Mouse (Mus musculus): ENCODE data around the gene Txndc11. TPM values are rescaled to one million over a fixed set of nuclear protein-coding genes. Genes with fewer than 3 reads are reported as not detected.
"Not testable (repeated sequence)": the region's sequence is repeated elsewhere in the genome, so short reads cannot be mapped to it uniquely, and the experiment has no call there.

Txndc11 gene
- polyA plus RNA-seq (2016; fragmentation: Nextera tagmentation; extraction: Ambion mirVana) = 32.8 and 40.8 TPM in 2 replicates

DNA sequence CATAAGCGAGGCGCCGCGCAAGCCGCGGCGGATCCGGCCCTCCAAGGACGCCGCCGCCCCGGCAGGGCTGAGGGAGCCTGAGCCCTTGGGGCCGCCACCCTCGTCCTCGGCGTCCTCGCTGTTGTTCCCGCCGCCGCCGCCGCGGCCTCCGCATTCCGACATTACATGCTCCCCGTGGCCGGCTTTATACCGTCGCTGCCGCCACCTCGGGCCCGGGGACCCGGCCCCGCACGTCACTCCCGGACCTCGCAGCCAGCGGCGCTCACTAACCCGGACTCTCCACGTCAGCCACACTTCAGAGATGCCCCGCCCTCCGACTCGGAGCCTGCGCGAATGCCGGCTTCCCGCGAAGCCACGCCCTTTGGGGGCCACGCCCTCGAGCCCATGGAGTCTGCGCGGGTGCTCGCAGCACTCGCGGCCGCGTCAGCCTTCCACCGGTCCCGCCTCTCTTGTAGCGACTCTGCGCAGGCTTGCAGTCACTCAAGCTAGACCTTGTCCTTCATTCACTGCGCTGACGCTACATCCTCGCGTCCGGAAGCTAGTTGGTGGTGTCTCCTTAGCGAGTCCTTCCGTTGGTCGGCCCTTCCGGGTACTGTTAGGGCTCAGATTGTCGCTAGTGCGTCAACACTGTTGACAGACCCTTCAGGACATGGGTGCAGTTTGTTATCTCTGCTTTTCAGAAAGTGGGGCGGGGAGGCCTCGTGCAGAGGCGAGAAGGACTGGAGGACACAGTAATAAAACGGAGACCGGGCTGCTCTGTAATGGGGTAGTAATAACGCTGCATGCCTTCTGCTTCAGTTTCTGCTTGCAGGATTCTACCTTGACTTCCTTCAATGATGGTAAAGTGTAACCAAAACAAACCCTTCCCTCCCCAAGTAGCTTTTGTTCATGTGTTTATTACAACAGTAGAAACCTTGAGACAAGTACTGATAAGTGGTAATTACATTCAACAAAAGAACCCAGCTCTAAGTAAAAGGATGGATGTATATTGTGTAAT, at the start of gene Txndc11:
Gene Txndc11, minus strand, starts transcription at position 303 of the 997 bp plus-strand sequence.
- WGBS = under 1% methylated on average over 79 of the region's 80 CpGs
- DNase-seq (ENCODE audit: low spot score) = peak; percentile 100
- peaks cover 30% of the 10 kb centered on the region for H3K36me3 ChIP-seq
- H3K4me3 ChIP-seq = peak within 1 kb of the TSS; percentile 95
- no peaks in the 10 kb centered on the region for H3K9me3 ChIP-seq
- H3K27ac ChIP-seq = peak within 1 kb of the TSS; percentile 99
- H3K27me3 ChIP-seq (ENCODE audit: insufficient read depth, poor library complexity, severe bottlenecking) = no peaks in the 10 kb centered on the region
- peaks cover 21% of the 10 kb centered on the region for H3K4me1 ChIP-seq

DNA sequence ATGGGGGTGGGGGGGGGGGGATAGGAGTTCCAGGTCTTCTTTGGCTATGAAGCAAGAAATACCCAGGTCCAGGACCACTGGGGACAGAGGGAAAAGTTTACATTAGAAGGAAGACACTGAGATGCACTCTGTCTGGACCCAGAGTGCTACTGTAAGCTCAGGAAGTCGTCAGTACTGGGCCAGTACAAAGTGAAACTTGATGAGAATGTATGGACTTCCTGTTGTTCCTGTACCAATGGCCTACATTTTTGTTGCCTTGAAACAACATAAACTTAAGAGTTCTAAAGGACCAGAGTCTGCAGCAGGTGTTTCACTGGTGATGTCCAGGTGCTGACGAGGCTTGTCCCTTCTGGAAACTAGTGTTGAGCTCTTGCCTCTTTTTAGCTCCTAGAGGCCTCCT, 43.0 kb upstream of the Txndc11 start:
- WGBS = 69% methylated on average over 2 of the region's 2 CpGs
- Histone ChIP-seq H3K27ac (no peak overlapping the region), H3K4me1 (peaks cover 13% of the 10 kb centered on the region; the same call in 1 of the 2 replicates), H3K4me3 (no peak overlapping the region; the same call in 1 of the 2 replicates), H3K27me3 (ENCODE audit: insufficient read depth, poor library complexity, severe bottlenecking) (no peaks in the 10 kb centered on the region), H3K36me3 (no peaks in the 10 kb centered on the region), H3K9me3 (no peaks in the 10 kb centered on the region; the same call in 1 of the 2 replicates)
- no peak for DNase-seq (ENCODE audit: low spot score)

DNA sequence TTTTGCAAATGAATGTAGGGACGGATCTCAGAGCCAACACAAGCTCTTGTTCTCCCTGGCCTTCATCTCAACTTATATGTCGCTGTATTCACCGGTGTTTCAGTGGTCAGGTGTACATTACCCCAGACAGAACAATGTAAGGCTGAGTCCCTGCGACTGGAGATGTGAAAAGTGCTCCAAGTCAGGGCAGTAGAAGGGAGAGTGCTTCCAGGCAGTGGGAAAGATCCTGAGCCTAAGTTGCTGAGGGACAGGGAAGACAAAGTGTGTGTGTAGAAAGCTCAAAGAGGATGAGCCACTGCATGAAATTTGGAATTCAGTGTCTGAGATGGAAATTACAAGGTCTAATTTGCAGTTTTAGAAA, 42.4 kb upstream of the Txndc11 start:
- Histone ChIP-seq H3K27ac (peak overlapping the region; percentile 96), H3K4me1 (peaks cover 13% of the 10 kb centered on the region; the same call in 1 of the 2 replicates), H3K27me3 (ENCODE audit: insufficient read depth, poor library complexity, severe bottlenecking) (no peaks in the 10 kb centered on the region), H3K4me3 (peak overlapping the region; percentile 94), H3K9me3 (no peaks in the 10 kb centered on the region; the same call in 1 of the 2 replicates), H3K36me3 (no peaks in the 10 kb centered on the region)
- WGBS = 6% methylated on average over 4 of the region's 4 CpGs
- DNase-seq (ENCODE audit: low spot score) = no peak

DNA sequence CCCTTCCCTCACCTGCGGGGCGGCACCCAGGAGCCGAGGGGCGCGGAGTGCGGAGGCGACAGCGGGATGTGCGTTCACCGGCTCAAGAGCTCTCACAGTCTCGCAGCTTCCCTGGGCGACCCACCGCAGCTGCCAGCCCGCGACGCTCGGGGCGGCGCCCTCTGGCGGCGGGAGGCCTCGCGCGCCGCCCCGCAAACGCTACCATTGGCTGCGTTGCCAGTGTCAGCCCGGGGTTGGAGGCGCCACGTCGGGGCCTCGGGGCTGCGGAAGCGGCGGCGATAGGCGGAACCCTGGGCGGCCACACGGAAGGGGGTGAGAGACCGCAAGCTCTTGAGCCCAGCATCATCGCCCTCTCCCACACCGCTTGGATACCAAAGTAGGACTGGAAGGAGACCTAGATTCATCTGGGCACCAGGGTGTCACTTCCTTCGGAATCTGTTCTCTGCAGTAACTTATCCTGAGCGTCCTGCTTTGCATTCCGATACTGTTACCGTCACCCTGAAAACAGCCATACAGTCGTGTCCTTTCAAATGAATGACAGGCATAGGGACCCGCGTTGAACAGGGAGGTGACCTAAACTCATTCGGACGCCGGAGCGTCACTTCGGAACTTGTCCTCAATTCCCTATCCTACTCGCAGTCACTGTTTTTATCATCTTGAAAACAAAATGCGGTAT, 41.9 kb upstream of the Txndc11 start, which contains the start of gene Zc3h7a:
Gene Zc3h7a, minus strand, starts transcription at position 186 of the 676 bp plus-strand sequence.
- DNase-seq (ENCODE audit: low spot score) = peak; percentile 97
- Histone ChIP-seq H3K9me3 (no peaks in the 10 kb centered on the region; the same call in 1 of the 2 replicates), H3K4me3 (peak within 1 kb of the TSS; percentile 94), H3K27ac (peak within 1 kb of the TSS; percentile 96), H3K36me3 (no peaks in the 10 kb centered on the region), H3K27me3 (ENCODE audit: insufficient read depth, poor library complexity, severe bottlenecking) (no peaks in the 10 kb centered on the region), H3K4me1 (peaks cover 15% of the 10 kb centered on the region; the same call in 1 of the 2 replicates)
- WGBS = under 1% methylated on average over 57 of the region's 57 CpGs

DNA sequence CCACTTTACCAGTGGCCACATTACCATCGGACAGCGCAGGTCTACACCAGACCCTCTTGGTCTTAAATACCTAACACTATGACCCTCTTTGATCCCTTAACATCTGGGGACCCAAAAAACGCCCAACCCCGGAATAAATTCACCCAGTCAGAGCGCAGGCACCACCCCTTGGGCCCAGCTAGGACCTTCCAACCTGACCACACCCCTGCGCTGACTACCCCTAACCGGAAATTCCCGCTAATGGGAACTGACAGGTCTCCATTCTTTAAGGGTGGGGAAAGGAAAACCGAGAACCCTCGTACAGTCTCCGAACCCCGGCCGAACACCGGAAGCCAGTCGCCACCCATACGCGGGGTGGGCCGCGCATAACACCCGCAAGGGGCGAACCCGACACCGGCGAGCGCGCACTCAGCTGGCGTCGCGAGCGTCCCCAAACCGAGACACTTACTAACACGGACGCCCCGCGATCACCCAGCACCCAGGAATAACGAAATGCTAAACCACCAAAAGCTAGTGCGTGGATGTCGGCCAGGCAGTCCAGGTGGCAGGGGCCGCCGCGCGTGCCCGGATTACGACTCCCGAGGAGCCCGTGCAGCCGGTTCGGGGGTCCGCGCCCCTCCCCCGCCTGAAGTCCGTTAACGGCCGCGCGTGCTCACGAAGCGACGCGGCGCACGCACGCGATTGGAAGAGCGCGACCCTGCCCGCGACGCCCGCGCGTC, 41.2 kb upstream of the Txndc11 start:
- WGBS = under 1% methylated on average over 72 of the region's 72 CpGs
- peak; percentile 89 for DNase-seq (ENCODE audit: low spot score)

DNA sequence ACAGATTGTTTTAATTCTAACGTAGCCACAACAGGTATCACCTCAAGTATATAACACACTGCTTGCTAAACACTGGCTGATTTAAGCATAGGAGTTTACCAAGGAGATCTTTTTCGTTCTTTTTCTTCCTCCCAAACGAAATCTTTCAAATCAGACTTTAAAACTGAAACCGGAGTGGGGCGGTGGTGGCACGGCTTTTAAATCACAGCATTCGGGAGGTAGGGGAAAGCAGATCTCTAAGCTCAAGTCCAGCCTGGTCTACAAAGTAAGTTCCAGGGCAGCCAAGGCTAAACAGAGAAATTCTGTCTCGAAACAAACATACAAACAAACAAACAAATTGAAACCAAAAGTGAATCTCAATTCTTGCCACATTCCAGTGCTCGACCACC, 40.6 kb upstream of the Txndc11 start:
- H3K27me3 ChIP-seq (ENCODE audit: insufficient read depth, poor library complexity, severe bottlenecking) = no peaks in the 10 kb centered on the region
- no peaks in the 10 kb centered on the region for H3K36me3 ChIP-seq
- DNase-seq (ENCODE audit: low spot score) = no peak
- H3K4me1 ChIP-seq = peaks cover 18% of the 10 kb centered on the region; the same call in 1 of the 2 replicates
- H3K9me3 ChIP-seq = no peaks in the 10 kb centered on the region; the same call in 1 of the 2 replicates
- H3K27ac ChIP-seq = peak overlapping the region; percentile 96
- 14% methylated on average over 9 of the region's 9 CpGs for WGBS
- peak overlapping the region; percentile 94 for H3K4me3 ChIP-seq

More for the DNA sequence above, 41.2 kb upstream of the Txndc11 start:
- no peaks in the 10 kb centered on the region for H3K36me3 ChIP-seq
- no peaks in the 10 kb centered on the region for H3K27me3 ChIP-seq (ENCODE audit: insufficient read depth, poor library complexity, severe bottlenecking)
- peak overlapping the region; percentile 94 for H3K4me3 ChIP-seq
- H3K27ac ChIP-seq = peak overlapping the region; percentile 96
- no peaks in the 10 kb centered on the region; the same call in 1 of the 2 replicates for H3K9me3 ChIP-seq
- peaks cover 18% of the 10 kb centered on the region; the same call in 1 of the 2 replicates for H3K4me1 ChIP-seq

DNA sequence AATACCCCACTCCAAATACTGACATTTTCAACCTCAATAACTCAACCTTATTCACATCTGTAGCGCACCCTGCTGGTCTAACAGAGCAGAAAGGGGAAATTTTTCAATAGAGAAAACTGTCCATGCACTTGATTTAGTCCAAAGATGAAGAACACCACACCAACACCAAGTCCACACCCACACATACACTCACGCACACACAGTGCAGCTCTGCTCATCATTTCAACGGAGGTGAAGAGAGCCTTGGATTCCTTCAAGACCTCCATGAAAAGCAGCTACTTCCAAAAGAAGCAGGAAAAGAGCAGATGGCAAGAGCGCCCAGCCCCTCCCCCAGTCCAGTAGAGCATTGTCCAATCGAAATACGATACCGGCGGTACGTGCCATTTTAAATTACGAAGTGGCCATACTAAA, 40.2 kb upstream of the Txndc11 start:
- WGBS = 11% methylated on average over 10 of the region's 10 CpGs
- H3K36me3 ChIP-seq = no peaks in the 10 kb centered on the region
- H3K4me3 ChIP-seq = peak overlapping the region; percentile 94
- H3K9me3 ChIP-seq = no peaks in the 10 kb centered on the region; the same call in 1 of the 2 replicates
- H3K4me1 ChIP-seq = peaks cover 18% of the 10 kb centered on the region; the same call in 1 of the 2 replicates
- DNase-seq (ENCODE audit: low spot score) = no peak
- peak overlapping the region; percentile 96; the same call in 1 of the 2 replicates for H3K27ac ChIP-seq
- H3K27me3 ChIP-seq (ENCODE audit: insufficient read depth, poor library complexity, severe bottlenecking) = no peaks in the 10 kb centered on the region

DNA sequence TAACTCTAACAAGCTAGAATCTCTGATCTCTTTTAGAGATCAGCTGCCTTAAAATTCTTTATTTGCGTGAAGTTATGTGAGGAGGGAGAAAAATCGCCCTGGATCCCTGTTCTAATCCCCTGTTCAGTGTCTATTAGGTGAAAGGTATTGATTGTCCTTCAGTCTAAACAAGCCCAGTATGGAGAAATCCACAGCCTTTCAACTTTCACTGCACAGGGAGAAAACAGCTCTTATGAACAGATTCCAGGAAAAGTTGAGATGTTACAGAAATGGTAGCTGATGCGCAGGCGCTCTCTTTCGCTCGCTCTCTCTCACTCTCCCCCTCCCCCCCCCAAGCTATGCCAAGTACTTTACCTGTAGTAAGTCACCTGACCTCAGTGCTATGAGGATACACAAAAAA, 37.2 kb upstream of the Txndc11 start:
- no peaks in the 10 kb centered on the region for H3K36me3 ChIP-seq
- DNase-seq (ENCODE audit: low spot score) = no peak
- H3K4me3 ChIP-seq = no peak overlapping the region
- no peak overlapping the region for H3K27ac ChIP-seq
- H3K27me3 ChIP-seq (ENCODE audit: insufficient read depth, poor library complexity, severe bottlenecking) = no peaks in the 10 kb centered on the region
- WGBS = 93% methylated on average over 6 of the region's 6 CpGs
- H3K9me3 ChIP-seq = no peaks in the 10 kb centered on the region
- H3K4me1 ChIP-seq = peaks cover 11% of the 10 kb centered on the region; the same call in 1 of the 2 replicates

DNA sequence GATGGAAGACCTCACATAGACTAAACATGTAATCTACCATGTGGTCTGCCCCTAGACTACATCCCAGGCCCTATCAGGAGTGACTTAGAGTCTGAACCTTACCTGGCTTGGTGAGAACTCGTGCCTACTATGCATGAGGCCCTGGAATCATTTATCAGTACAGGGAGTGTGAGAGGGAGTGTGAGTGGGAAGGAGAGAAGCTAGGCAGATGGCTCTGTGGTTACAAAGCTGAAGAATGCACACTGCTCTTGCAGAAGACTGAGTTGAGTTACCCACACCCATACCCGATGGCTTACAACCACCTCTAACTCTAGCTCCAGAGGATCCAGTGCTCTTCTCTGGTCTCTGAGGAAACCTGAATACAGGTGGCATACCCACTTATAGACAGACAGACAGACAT, 32.0 kb upstream of the Txndc11 start:
- peaks cover 4% of the 10 kb centered on the region; the same call in 1 of the 2 replicates for H3K4me1 ChIP-seq
- H3K27ac ChIP-seq = no peak overlapping the region
- H3K9me3 ChIP-seq = no peaks in the 10 kb centered on the region
- H3K36me3 ChIP-seq = peaks cover 23% of the 10 kb centered on the region
- H3K4me3 ChIP-seq = no peak overlapping the region
- no peaks in the 10 kb centered on the region for H3K27me3 ChIP-seq (ENCODE audit: insufficient read depth, poor library complexity, severe bottlenecking)
- no peak for DNase-seq (ENCODE audit: low spot score)
- 88% methylated on average over 2 of the region's 2 CpGs for WGBS

DNA sequence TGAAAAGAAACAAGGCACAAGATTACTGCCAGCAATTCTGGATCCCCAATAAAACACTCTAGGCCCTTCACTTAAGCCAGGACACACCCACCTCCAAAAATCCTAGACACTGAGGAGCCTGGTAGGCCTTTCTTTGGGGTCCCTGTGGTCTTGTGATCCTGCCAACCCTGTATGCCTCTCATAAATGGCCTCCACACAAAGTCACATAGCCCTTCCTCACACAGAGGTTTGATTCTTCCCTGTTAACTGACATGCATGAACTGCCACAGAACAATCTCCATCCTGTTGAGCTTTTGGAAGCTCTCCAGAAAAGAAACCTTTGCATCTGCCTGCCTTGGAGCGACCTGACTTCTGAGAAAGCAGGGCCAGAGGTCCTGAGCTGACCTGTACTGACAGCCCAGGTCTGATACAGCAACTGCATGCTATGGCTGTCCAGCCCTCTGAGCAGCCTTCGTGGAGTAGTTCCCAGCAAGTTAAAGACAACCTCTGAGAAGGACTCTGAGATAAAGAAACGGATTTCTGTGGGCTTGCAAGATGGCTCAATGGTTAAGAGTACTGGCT, 30.3 kb upstream of the Txndc11 start:
- H3K9me3 ChIP-seq = no peaks in the 10 kb centered on the region
- no peak overlapping the region for H3K4me3 ChIP-seq
- H3K27ac ChIP-seq = no peak overlapping the region
- 72% methylated on average over 3 of the region's 3 CpGs for WGBS
- H3K36me3 ChIP-seq = peaks cover 31% of the 10 kb centered on the region
- H3K27me3 ChIP-seq (ENCODE audit: insufficient read depth, poor library complexity, severe bottlenecking) = no peaks in the 10 kb centered on the region
- H3K4me1 ChIP-seq = no peaks in the 10 kb centered on the region
- DNase-seq (ENCODE audit: low spot score) = no peak

DNA sequence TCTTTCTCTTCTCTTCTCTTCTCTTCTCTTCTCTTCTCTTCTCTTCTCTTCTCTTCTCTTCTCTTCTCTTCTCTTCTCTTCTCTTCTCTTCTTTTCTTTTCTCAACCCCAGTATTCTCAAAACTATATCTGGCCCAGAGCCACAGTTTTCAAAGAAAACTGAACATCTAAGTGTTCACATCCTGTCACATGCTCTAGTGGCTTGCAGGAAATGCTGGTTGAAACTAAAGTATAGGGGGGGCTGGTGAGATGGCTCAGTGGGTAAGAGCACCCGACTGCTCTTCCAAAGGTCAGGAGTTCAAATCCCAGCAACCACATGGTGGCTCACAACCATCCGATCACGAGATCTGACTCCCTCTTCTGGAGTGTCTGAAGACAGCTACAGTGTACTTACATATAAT, 23.3 kb upstream of the Txndc11 start:
- 48% methylated on average over 3 of the region's 3 CpGs for WGBS
- H3K27me3 ChIP-seq (ENCODE audit: insufficient read depth, poor library complexity, severe bottlenecking); H3K9me3 ChIP-seq; H3K27ac ChIP-seq; H3K4me3 ChIP-seq; H3K4me1 ChIP-seq; DNase-seq (ENCODE audit: low spot score): not testable (repeated sequence)
- peaks cover 79% of the 10 kb centered on the region for H3K36me3 ChIP-seq

DNA sequence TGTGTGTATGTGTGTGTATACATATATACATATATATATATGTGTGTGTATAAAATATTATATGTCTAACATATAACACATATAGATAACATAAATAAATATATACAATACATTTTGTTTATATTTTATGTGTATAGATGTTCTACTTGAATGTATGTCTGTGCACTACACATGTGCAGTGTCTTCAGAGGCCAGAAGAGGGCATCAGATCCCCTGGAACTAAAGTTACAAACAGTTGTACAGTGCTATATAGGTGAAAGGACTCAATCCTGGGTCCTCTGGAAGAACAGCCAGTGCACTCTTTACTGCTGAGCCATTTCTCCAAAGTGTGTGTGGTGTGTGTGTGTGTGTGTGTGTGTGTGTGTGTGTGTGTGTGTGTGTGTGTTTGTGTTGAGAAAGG, 20.1 kb upstream of the Txndc11 start:
- no peak overlapping the region for H3K4me3 ChIP-seq
- H3K27me3 ChIP-seq (ENCODE audit: insufficient read depth, poor library complexity, severe bottlenecking) = no peaks in the 10 kb centered on the region
- H3K36me3 ChIP-seq = peaks cover 78% of the 10 kb centered on the region
- H3K9me3 ChIP-seq = no peaks in the 10 kb centered on the region
- no peak overlapping the region for H3K27ac ChIP-seq
- no peaks in the 10 kb centered on the region for H3K4me1 ChIP-seq
- DNase-seq (ENCODE audit: low spot score) = no peak
